Mouse (Mus musculus) layer of hippocampus, adult 9-10 months (tissue): ENCODE measurements around the gene Mov10.
"Not testable (repeated sequence)": the region's sequence is repeated elsewhere in the genome, so short reads cannot be mapped to it uniquely, and the experiment has no call there.

ENCODE experiments used
- DNase-seq: peaks from one replicate; pipeline ENCODE4 v3.0.0; 2022; ENCODE audit warnings: low spot score

Mov10 gene

DNA sequence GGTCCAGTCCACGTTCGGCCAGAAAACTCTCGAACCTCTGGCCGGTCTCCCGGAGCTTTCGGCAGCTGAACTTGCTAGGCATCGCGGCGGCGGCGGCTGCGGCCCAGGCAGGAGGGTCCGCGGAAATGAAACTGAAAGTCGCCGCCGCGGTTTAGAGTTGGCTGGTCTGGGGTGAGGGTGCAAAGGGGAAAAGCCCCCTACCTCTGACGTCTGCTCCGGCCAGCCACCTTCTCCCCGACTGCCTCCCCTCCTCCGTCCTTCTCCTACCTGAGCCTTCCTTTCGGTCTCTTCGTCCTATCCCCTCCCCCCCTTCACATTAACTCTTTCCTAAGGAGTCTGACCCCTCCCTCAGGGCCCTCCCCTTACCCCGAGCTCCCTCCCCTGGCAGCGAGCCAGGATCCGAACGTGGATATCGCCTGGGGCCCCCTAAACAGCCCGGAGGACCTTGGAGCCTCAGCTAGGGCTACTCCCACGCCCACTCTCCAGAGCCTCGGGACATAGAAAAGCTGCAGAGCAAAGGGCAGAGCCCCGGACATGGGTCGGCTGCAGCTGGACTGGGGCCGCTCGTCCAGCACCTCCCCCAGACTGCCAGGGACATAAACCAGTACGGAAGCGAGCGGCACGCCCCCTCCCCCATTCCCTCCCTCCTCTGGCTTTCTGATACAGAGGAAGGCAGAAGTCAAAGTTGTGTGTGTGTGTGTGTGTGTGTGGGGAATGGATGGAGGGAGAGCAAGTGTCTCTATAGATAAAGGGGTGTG is at the start of gene Mov10:
Mov10 (minus strand) TSS at position 573 of the 758 bp plus-strand sequence.
- no peak for DNase-seq

GRCm38 (mm10) chr3:104866674-104867073 is 48.3 kb upstream of the Mov10 start:
- not testable (repeated sequence) for DNase-seq

- no peak for DNase-seq
These were observed 47.0 kb upstream of the Mov10 start for GRCm38 (mm10) chr3:104865341-104865788.

- peak; percentile 71 for DNase-seq
These were observed 46.4 kb upstream of the Mov10 start for GRCm38 (mm10) chr3:104864651-104865340.

- peak; percentile 65 for DNase-seq
These were observed 45.7 kb upstream of the Mov10 start, which contains the start of the genes St7l and Capza1 for GRCm38 (mm10) chr3:104863786-104864650. Gene St7l, plus strand, starts transcription at chr3:104864005. Gene Capza1, minus strand, starts transcription at chr3:104864505.

GRCm38 (mm10) chr3:104858560-104858959 is 40.2 kb upstream of the Mov10 start:
- no peak for DNase-seq

DNA sequence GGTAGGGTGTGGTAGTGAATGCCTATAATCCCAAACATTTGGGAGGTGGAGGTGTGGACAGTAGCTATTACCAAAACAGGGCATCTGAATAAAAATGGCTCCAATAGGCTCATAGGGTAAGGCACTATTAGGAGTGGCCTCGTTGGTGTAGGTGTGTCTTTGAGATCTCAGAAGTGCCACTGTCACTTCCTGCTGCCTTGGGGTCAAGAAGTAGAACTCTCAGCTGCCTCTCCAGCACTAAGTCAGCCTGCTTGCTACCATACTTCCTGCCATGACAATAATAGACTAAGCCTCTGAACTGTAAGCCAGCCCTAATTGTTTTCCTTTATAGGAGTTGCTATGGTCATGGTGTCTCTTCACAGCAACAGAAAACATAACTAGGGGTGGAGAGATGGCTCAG is 37.7 kb upstream of the Mov10 start:
- no peak for DNase-seq

- DNase-seq = no peak
These were observed 36.5 kb upstream of the Mov10 start for GRCm38 (mm10) chr3:104854866-104855265.

DNA sequence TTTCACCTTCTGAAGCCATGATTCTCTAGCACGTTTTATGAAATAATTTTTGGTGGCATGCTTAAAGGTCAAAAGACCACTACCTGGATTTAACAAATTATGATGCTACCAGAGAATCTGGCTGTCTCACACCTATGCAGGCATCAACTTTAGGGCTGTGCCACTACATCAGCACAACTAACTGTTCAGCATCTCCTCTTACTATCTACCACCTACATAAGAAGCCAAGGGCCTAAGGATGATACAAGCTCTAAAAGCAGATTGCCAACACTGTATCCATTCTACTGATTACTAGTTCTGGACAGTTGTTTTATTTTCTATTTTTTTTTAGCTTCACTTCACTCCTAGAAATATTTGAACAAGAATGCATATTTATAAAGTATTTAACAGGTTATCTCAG is 36.1 kb upstream of the Mov10 start:
- no peak for DNase-seq

- DNase-seq = no peak
These were observed 28.2 kb upstream of the Mov10 start for GRCm38 (mm10) chr3:104846601-104847000.

DNA sequence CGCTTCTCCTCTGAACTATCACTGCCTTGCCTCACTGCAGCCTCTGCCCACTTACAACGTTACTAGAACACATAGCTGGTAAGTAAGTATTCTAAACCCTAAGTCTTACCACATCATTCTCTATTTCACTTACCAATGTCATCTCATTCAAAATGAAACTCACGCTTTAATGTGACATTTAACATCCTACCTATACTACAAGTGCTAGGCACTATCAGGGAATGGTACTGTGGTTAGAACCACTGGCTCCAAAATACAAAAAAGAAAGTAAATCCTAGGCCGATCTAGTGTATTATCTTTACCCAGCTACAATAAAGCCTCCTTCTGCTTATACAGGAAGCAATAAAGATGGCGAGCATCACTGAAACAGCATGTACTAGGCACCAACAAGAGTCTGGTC is 22.7 kb upstream of the Mov10 start:
- DNase-seq = no peak

DNA sequence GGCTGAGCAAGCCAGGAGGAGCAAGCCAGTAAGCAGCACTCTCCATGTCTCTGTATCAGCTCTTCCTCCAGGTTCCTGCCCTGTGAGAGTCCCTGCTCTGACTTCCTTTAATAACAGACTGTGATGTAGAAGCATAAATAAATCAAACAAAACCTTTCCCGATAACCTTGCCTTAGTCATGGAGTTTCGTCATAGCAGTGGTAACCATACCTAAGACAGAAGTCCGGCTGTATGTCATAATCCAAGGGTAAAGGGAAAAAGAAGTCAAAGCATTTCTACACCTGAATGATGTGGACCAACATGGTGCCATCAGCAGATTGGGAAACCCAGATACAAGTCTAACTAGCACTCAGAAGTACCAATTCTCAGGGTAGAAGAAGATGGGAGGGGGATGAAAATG is 17.4 kb upstream of the Mov10 start:
- no peak for DNase-seq

GRCm38 (mm10) chr3:104822413-104822812 is 4.0 kb upstream of the Mov10 start:
- DNase-seq = no peak

- no peak for DNase-seq
These were observed 2.1 kb upstream of the Mov10 start for GRCm38 (mm10) chr3:104820426-104820825.

DNA sequence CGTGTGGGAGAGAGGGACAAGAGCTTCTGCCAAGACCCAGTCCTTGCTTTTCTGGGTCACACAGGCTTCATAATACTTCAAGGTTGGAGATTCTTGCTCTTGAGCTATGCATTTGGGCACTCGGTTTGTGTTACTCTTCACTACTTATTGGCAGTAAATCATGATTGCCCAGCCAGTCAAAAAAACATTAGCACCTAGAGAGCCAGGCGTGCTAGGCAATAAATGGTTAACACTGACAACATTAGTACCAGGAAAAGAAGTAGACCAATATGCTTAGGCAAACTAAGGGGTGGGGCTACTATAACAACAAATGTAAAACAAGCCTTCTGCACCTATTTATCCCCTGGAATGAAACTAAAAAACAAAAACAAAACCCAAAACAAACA is 379 bp upstream of the Mov10 start:
- DNase-seq = no peak

- no peak for DNase-seq
These were observed 827 bp downstream of the Mov10 start for GRCm38 (mm10) chr3:104817481-104817990.

- no peak for DNase-seq
These were observed 2.2 kb downstream of the Mov10 start for GRCm38 (mm10) chr3:104816130-104816529.

- DNase-seq = no peak
These were observed 3.0 kb downstream of the Mov10 start for GRCm38 (mm10) chr3:104815346-104815745.

DNA sequence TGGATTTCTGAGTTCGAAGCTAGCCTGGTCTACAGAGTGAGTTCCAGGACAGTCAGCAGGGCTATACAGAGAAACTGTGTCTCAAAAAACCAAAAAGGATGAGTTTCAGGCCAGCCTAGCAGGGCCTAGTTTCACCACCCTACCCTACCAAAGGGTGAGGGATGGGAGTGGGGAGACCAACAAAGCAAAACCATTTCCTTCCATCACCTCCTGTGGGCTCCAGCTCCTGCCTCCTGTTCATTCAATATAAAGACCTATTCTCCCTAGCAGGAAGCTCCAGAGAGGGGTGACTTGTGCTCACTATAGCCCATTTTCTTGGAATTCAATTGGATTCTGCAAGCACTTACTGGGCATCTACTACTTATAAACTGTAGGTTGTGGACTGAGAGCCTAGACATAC is 3.6 kb downstream of the Mov10 start:
- DNase-seq = no peak

GRCm38 (mm10) chr3:104813227-104813626 is 5.1 kb downstream of the Mov10 start:
- DNase-seq = not testable (repeated sequence)

DNA sequence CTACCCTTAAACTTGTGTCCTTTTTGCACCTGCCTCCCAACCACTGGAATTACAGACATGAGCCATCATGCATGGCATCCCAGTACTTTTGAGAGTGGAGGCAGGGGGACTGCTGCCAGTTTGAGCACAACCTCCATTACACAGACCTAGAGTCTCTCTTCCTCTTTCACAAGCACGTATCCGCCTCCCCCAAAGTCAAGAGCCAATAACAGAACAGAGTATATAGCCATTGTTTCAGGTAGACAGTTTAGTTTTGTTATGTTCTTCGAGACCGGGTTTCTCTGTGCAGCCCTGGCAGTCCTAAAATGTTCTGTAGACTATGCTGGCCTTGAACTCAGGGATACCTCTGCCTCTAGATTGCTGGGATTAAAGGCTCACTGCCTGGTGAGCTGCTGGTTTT is 6.1 kb downstream of the Mov10 start:
- DNase-seq = no peak

- no peak for DNase-seq
These were observed 6.6 kb downstream of the Mov10 start for GRCm38 (mm10) chr3:104811752-104812151.
